Mouse (Mus musculus) spleen, adult 2 months (tissue): ENCODE data around the gene Fv1.

Experiments used
- CTCF ChIP-seq: fragments of 200-500 bp; IDR thresholded peaks from 2 replicates; pipeline ENCODE4 v1.5.1; 2011; ENCODE audit warnings: mild to moderate bottlenecking, inconsistent platforms; ENCODE audit not compliant: insufficient read depth, insufficient read length, insufficient replicate concordance; ENCODE audit errors: extremely low read depth
- POLR2A ChIP-seq: fragments of 200-500 bp; IDR thresholded peaks from 2 replicates; pipeline ENCODE4 v1.6.1; 2011; ENCODE audit warnings: low read depth, low read length, inconsistent platforms

DNA sequence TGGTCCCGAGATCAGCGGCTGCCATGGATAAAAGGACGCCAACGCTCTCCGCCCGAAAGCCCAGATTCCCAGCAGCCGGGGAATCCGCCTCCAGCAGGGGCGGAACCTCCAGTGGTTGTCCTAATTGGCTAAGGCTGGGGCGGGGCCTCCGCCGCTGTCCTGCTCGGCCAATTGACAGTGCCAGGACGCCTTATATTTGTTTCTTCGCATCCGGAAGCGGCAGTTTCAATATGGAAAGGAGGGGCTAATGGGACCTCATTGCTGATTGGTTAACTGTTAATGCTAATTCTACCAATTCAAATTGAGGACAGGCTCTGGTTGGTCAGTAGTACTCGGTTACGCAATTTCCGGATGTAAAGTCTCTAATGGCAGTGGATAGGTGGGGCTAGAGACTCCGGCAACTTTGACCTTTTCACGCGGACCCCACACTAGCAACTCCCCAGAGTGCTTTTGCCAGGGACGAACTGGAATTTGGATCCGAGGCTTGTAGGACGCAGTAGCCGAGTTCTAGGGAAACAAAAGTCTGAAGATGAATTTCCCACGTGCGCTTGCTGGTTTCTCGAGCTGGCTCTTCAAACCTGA, at the start of gene Fv1, which contains the start of gene Miip:
- TF ChIP-seq CTCF (no peak), POLR2A (peak; percentile 32)
